Mouse (Mus musculus) layer of hippocampus, adult 9-11 months (tissue): ENCODE data around the gene Armc7.
"Not testable (repeated sequence)": the region's sequence is repeated elsewhere in the genome, so short reads cannot be mapped to it uniquely, and the experiment has no call there.

ENCODE experiments used
- DNase-seq: peaks from one replicate; pipeline ENCODE4 v3.0.0; 2022

Armc7 gene

GRCm38 (mm10) chr11:115456182-115456581 lies 19.3 kb upstream of the Armc7 start:
- no peak for DNase-seq

- no peak for DNase-seq
Observed at GRCm38 (mm10) chr11:115457405-115457804, 18.1 kb upstream of the Armc7 start.

- DNase-seq, result no peak
Observed at GRCm38 (mm10) chr11:115460976-115461375, 14.5 kb upstream of the Armc7 start.

- no peak for DNase-seq
Observed at GRCm38 (mm10) chr11:115461846-115462242, 13.6 kb upstream of the Armc7 start.

- DNase-seq, result no peak
Observed at GRCm38 (mm10) chr11:115462243-115462891, 13.1 kb upstream of the Armc7 start, which contains the start of gene Slc16a5. Slc16a5 (plus strand) TSS chr11:115462474.

GRCm38 (mm10) chr11:115463397-115463796 lies 12.1 kb upstream of the Armc7 start:
- no peak for DNase-seq

- no peak for DNase-seq
Observed at GRCm38 (mm10) chr11:115464851-115465250, 10.6 kb upstream of the Armc7 start.

GRCm38 (mm10) chr11:115467217-115467618 lies 8.2 kb upstream of the Armc7 start:
- no peak for DNase-seq

GRCm38 (mm10) chr11:115472183-115472582 lies 3.3 kb upstream of the Armc7 start:
- DNase-seq, result no peak

GRCm38 (mm10) chr11:115473626-115474275 lies 1.7 kb upstream of the Armc7 start:
- peak; percentile 95 for DNase-seq

- no peak for DNase-seq
Observed at GRCm38 (mm10) chr11:115475758-115476237, 331 bp downstream of the Armc7 start.

- not testable (repeated sequence) for DNase-seq
Observed at GRCm38 (mm10) chr11:115476630-115477029, 1.2 kb downstream of the Armc7 start.

- DNase-seq, result not testable (repeated sequence)
Observed at GRCm38 (mm10) chr11:115477388-115477787, 1.9 kb downstream of the Armc7 start.

- no peak for DNase-seq
Observed at GRCm38 (mm10) chr11:115478296-115478938, 3.0 kb downstream of the Armc7 start.

GRCm38 (mm10) chr11:115481553-115482259 lies 6.2 kb downstream of the Armc7 start:
- DNase-seq, result peak; percentile 85

GRCm38 (mm10) chr11:115483278-115483677 lies 7.8 kb downstream of the Armc7 start:
- DNase-seq, result no peak

- DNase-seq, result peak; percentile 68
Observed at GRCm38 (mm10) chr11:115483726-115484125, 8.3 kb downstream of the Armc7 start.

GRCm38 (mm10) chr11:115485155-115485554 lies 9.7 kb downstream of the Armc7 start:
- DNase-seq, result no peak

GRCm38 (mm10) chr11:115488551-115489104 lies 13.2 kb downstream of the Armc7 start:
- no peak for DNase-seq

GRCm38 (mm10) chr11:115490441-115491355 lies 15.2 kb downstream of the Armc7 start:
- peak; percentile 20 for DNase-seq

- DNase-seq, result peak; percentile 89
Observed at GRCm38 (mm10) chr11:115491356-115492083, 16.1 kb downstream of the Armc7 start, which contains the start of gene Nt5c. Nt5c (minus strand) TSS chr11:115491862.
